Mouse (Mus musculus) cerebellum, postnatal 36 days (tissue): ENCODE measurements at regions not wholly inside any gene's neighbourhood (a gene's known extent, or its start where the extent isn't known, plus 50 kb on each side); places are given as distances from the start of the nearest gene placed in this dataset.
A peak's percentile ranks its signal among the peaks of the same experiment; 100 is the strongest.

Experiments
- DNase-seq, 2 experiments: peaks; one replicate each; pipeline ENCODE4 v3.0.0; 2021 to 2022; ENCODE audit warnings: mixed read lengths in 2 of 2

GRCm38 (mm10) chr8:34546815-34547214, 435.3 kb upstream of the Gm10131 start:
- DNase-seq, result no peak

- no peak for DNase-seq
Observed at GRCm38 (mm10) chr8:34542361-34543038, 431.0 kb upstream of the Gm10131 start.

- no peak for DNase-seq
Observed at GRCm38 (mm10) chr8:34539232-34539631, 427.7 kb upstream of the Gm10131 start.

GRCm38 (mm10) chr8:34535434-34535833, 423.9 kb upstream of the Gm10131 start:
- no peak for DNase-seq

- no peak for DNase-seq
Observed at GRCm38 (mm10) chr8:34533421-34533820, 421.9 kb upstream of the Gm10131 start.

GRCm38 (mm10) chr8:34530896-34531679, 419.6 kb upstream of the Gm10131 start:
- DNase-seq, result peak; percentile 8

- DNase-seq, result no peak
Observed at GRCm38 (mm10) chr8:34530046-34530445, 418.5 kb upstream of the Gm10131 start.

- no peak for DNase-seq
Observed at GRCm38 (mm10) chr8:34529452-34529851, 417.9 kb upstream of the Gm10131 start.

- DNase-seq, result no peak
Observed at GRCm38 (mm10) chr8:34528213-34528612, 416.7 kb upstream of the Gm10131 start.

- DNase-seq, result no peak
Observed at GRCm38 (mm10) chr8:34525231-34525630, 413.7 kb upstream of the Gm10131 start.

GRCm38 (mm10) chr8:34523849-34524248, 412.3 kb upstream of the Gm10131 start:
- DNase-seq, result no peak

GRCm38 (mm10) chr8:34521316-34521715, 409.8 kb upstream of the Gm10131 start:
- DNase-seq, result no peak

- DNase-seq, result no peak
Observed at GRCm38 (mm10) chr8:34520664-34521063, 409.1 kb upstream of the Gm10131 start.

- DNase-seq, result no peak
Observed at GRCm38 (mm10) chr8:34513459-34514090, 402.0 kb upstream of the Gm10131 start.

- DNase-seq, result no peak
Observed at GRCm38 (mm10) chr8:34505829-34506555, 394.5 kb upstream of the Gm10131 start.

- no peak for DNase-seq
Observed at GRCm38 (mm10) chr8:34505102-34505501, 393.6 kb upstream of the Gm10131 start.

GRCm38 (mm10) chr8:34502606-34503162, 391.1 kb upstream of the Gm10131 start:
- no peak for DNase-seq

GRCm38 (mm10) chr8:34499196-34499595, 387.7 kb upstream of the Gm10131 start:
- DNase-seq, result no peak

- no peak for DNase-seq
Observed at GRCm38 (mm10) chr8:34496751-34497150, 385.2 kb upstream of the Gm10131 start.

- no peak for DNase-seq
Observed at GRCm38 (mm10) chr8:34495974-34496373, 384.4 kb upstream of the Gm10131 start.

- DNase-seq, result no peak
Observed at GRCm38 (mm10) chr8:34488746-34489400, 377.3 kb upstream of the Gm10131 start.

GRCm38 (mm10) chr8:34486433-34487096, 375.0 kb upstream of the Gm10131 start:
- DNase-seq, result no peak
